Mouse (Mus musculus): ENCODE results near the gene Cped1.
"Not testable (repeated sequence)": the region's sequence is repeated elsewhere in the genome, so short reads cannot be mapped to it uniquely, and the experiment has no call there.

Cped1 gene

GRCm38 (mm10) chr6:22078686-22079264 lies 93.1 kb downstream of the Cped1 start:
- DNase-seq (ENCODE audit: low spot score in 2 of 2), result no peak

GRCm38 (mm10) chr6:22086056-22086455 lies 100.3 kb downstream of the Cped1 start:
- no peak for DNase-seq (ENCODE audit: low spot score in 2 of 2)

GRCm38 (mm10) chr6:22088346-22089064 lies 102.8 kb downstream of the Cped1 start:
- peak in 1 of 2 experiments; percentile 14 for DNase-seq (ENCODE audit: low spot score in 2 of 2)

- DNase-seq (ENCODE audit: low spot score in 2 of 2), result no peak
Measured at GRCm38 (mm10) chr6:22091773-22092172, 106.1 kb downstream of the Cped1 start.

GRCm38 (mm10) chr6:22093792-22094191 lies 108.1 kb downstream of the Cped1 start:
- DNase-seq (ENCODE audit: low spot score in 2 of 2), result no peak

- peak in 1 of 2 experiments; percentile 16 for DNase-seq (ENCODE audit: low spot score in 2 of 2)
Measured at GRCm38 (mm10) chr6:22097709-22098108, 112.0 kb downstream of the Cped1 start.

GRCm38 (mm10) chr6:22099832-22100231 lies 114.1 kb downstream of the Cped1 start:
- no peak for DNase-seq (ENCODE audit: low spot score in 2 of 2)

- DNase-seq (ENCODE audit: low spot score in 2 of 2), result no peak
Measured at GRCm38 (mm10) chr6:22101939-22102338, 116.2 kb downstream of the Cped1 start.

- DNase-seq (ENCODE audit: low spot score in 2 of 2), result no peak
Measured at GRCm38 (mm10) chr6:22102752-22103151, 117.0 kb downstream of the Cped1 start.

GRCm38 (mm10) chr6:22103713-22104112 lies 118.0 kb downstream of the Cped1 start:
- no peak for DNase-seq (ENCODE audit: low spot score in 2 of 2)

GRCm38 (mm10) chr6:22104211-22104610 lies 118.5 kb downstream of the Cped1 start:
- no peak for DNase-seq (ENCODE audit: low spot score in 2 of 2)

GRCm38 (mm10) chr6:22114079-22114478 lies 128.4 kb downstream of the Cped1 start:
- DNase-seq (ENCODE audit: low spot score in 2 of 2), result no peak

- no peak for DNase-seq (ENCODE audit: low spot score in 2 of 2)
Measured at GRCm38 (mm10) chr6:22116679-22117078, 131.0 kb downstream of the Cped1 start.

GRCm38 (mm10) chr6:22122080-22122479 lies 136.4 kb downstream of the Cped1 start:
- DNase-seq (ENCODE audit: low spot score in 2 of 2), result peak in 1 of 2 experiments; percentile 13

- DNase-seq (ENCODE audit: low spot score in 2 of 2), result no peak
Measured at GRCm38 (mm10) chr6:22122693-22123092, 137.0 kb downstream of the Cped1 start.

GRCm38 (mm10) chr6:22123332-22123731 lies 137.6 kb downstream of the Cped1 start:
- DNase-seq (ENCODE audit: low spot score in 2 of 2), result no peak

- not testable (repeated sequence) for DNase-seq (ENCODE audit: low spot score in 2 of 2)
Measured at GRCm38 (mm10) chr6:22124575-22125330, 139.0 kb downstream of the Cped1 start.

- DNase-seq (ENCODE audit: low spot score in 2 of 2), result no peak
Measured at GRCm38 (mm10) chr6:22135038-22135631, 149.4 kb downstream of the Cped1 start.

- DNase-seq (ENCODE audit: low spot score in 2 of 2), result no peak
Measured at GRCm38 (mm10) chr6:22136805-22137204, 151.1 kb downstream of the Cped1 start.

GRCm38 (mm10) chr6:22140786-22141185 lies 155.1 kb downstream of the Cped1 start:
- no peak for DNase-seq (ENCODE audit: low spot score in 2 of 2)

GRCm38 (mm10) chr6:22147236-22147635 lies 161.5 kb downstream of the Cped1 start:
- DNase-seq (ENCODE audit: low spot score in 2 of 2), result no peak

GRCm38 (mm10) chr6:22148511-22148910 lies 162.8 kb downstream of the Cped1 start:
- no peak for DNase-seq (ENCODE audit: low spot score in 2 of 2)
